Mouse (Mus musculus): ENCODE measurements around the gene Fryl. TPM values are rescaled to one million over a fixed set of nuclear protein-coding genes. Genes with fewer than 3 reads are reported as not detected.

Fryl gene
- polyA plus RNA-seq, 1 experiment: 9.4 TPM

DNA sequence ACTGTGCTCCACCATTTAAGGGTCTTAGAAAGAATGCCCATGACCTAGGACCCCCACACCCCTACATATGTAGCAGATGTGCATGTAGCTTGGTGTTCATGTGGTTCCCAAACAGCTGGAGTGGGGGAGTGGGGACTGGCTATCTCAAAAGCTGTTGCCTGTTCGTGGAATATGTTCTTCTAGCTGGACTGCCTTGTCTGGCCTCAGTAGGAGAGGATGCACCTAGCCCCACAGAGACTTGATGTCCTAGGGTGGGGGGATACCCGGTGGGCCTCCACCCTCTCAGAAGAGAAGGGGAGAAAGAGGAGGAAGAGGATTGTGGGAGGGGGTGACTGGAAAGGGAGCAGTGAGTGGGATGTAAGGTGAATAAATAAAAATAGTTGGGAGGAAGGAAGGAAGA lies 18.5 kb upstream of the Fryl start:
- Histone ChIP-seq H3K27ac (replicated peaks; ENCODE audit: low read depth, low read length) (no peak overlapping the region), H3K4me1 (ENCODE audit: control insufficient read depth, insufficient read depth, insufficient read length, low read length) (peaks cover 5% of the 10 kb centered on the region; the same call in 1 of the 2 replicates), H3K4me3 (ENCODE audit: insufficient read depth, low read depth, low read length) (no peak overlapping the region)

DNA sequence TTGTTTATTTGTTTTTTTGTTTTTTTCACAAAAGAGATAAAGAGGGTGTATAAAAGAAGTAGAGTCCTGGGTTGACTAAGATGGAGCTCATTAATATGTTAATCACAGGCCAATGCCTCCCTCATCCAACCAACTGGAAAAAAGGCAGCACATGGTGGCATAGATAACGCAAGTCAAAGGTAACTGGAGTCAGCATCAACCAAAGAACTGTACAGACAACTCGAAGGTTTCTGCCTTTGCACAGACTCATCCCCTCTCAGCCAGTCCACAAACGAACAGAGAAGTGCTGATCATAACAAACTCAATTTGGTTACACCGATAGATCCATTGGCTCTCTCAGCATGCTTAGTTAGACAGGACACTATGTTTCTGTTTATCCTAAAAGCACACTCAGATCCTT lies 16.8 kb upstream of the Fryl start:
- H3K4me1 ChIP-seq (ENCODE audit: control insufficient read depth, insufficient read depth, insufficient read length, low read length): no peaks in the 10 kb centered on the region
- H3K27ac ChIP-seq (replicated peaks; ENCODE audit: low read depth, low read length): no peak overlapping the region
- H3K4me3 ChIP-seq (ENCODE audit: insufficient read depth, low read depth, low read length): no peak overlapping the region

DNA sequence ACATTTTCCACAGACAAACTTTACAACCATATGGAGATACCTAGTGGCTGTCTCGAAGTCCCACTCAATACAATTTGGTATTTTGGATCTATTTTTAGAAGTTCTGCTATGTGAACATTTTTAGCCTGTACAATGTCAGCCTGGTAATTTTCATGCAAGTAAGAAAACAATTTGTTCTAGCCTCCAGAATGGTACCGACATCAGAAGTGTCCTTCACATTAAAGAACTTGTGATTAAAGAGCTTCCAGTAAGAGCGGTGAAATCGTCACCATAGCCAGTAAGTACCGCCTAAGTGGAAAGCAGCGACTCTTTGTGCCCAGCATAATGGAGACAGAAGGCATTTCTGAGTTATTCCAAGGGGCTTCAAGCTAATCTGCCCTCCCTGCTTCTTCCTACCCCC lies 14.2 kb upstream of the Fryl start:
- Histone ChIP-seq H3K4me1 (ENCODE audit: control insufficient read depth, insufficient read depth, insufficient read length, low read length) (no peaks in the 10 kb centered on the region), H3K27ac (replicated peaks; ENCODE audit: low read depth, low read length) (no peak overlapping the region), H3K4me3 (ENCODE audit: insufficient read depth, low read depth, low read length) (no peak overlapping the region)

DNA sequence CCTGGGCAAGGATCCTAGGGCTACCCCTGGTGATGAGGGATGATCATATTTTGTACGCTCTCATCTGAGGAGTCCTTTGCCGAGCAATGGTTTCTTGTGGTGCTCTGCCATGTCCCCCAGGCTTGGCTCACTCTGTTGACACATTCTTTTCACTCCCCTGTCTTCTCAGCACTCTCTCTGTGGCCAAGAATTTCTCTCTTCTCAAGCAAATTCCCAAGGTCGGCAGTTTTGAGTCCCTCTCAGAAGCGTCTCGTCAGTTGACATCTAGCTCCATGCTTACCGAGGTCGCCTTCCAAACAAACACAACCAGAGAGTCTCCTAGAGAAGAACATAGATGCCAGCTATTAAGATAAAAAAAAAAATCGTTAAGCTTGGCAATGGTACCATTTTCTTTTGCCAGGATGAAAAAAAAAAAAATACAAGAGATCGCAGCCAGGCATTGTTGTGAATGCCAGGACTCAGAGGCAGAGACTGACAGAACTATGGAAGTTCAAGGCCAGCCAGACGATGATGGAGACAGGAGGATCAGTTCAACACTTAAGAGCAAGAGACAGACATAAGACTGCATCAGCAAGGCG lies 12.3 kb upstream of the Fryl start:
- no peaks in the 10 kb centered on the region for H3K4me1 ChIP-seq (ENCODE audit: control insufficient read depth, insufficient read depth, insufficient read length, low read length)
- no peak overlapping the region for H3K27ac ChIP-seq (replicated peaks; ENCODE audit: low read depth, low read length)
- no peak overlapping the region for H3K4me3 ChIP-seq (ENCODE audit: insufficient read depth, low read depth, low read length)

- Histone ChIP-seq H3K27ac (replicated peaks; ENCODE audit: low read depth, low read length) (peak overlapping the region; percentile 48), H3K4me3 (ENCODE audit: insufficient read depth, low read depth, low read length) (no peak overlapping the region), H3K4me1 (ENCODE audit: control insufficient read depth, insufficient read depth, insufficient read length, low read length) (no peaks in the 10 kb centered on the region)
These were observed 9.0 kb upstream of the Fryl start for GRCm38 (mm10) chr5:73265460-73265859.

DNA sequence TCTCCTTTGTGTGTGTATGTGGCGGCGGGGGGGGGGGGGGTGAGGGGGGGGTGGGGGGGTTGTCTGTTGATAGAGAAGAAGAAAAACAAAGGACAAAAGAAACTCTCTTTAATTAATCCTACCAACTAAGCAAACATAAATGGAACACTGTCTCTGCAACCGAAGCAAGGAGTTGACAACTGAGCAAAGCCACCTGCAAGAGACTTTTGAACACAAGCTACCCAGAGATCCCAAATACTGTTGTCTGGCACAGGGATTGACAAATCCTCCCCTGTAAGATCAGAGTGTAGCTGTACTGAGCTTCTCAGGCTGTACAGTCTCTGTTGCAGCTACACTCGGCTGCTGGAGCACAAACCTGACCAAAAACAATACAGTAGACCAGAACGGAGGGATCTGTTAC lies 7.7 kb upstream of the Fryl start:
- no peak overlapping the region for H3K4me3 ChIP-seq (ENCODE audit: insufficient read depth, low read depth, low read length)
- H3K27ac ChIP-seq (replicated peaks; ENCODE audit: low read depth, low read length): no peak overlapping the region
- H3K4me1 ChIP-seq (ENCODE audit: control insufficient read depth, insufficient read depth, insufficient read length, low read length): no peaks in the 10 kb centered on the region

GRCm38 (mm10) chr5:73257723-73258122 lies 1.3 kb upstream of the Fryl start:
- H3K4me1 ChIP-seq (ENCODE audit: control insufficient read depth, insufficient read depth, insufficient read length, low read length): peaks cover 2% of the 10 kb centered on the region; the same call in 1 of the 2 replicates
- peak overlapping the region; percentile 68 for H3K4me3 ChIP-seq (ENCODE audit: insufficient read depth, low read depth, low read length)
- H3K27ac ChIP-seq (replicated peaks; ENCODE audit: low read depth, low read length): no peak overlapping the region

GRCm38 (mm10) chr5:73257096-73257495 lies 677 bp upstream of the Fryl start:
- H3K4me3 ChIP-seq (ENCODE audit: insufficient read depth, low read depth, low read length): peak overlapping the region; percentile 68
- H3K27ac ChIP-seq (replicated peaks; ENCODE audit: low read depth, low read length): peak overlapping the region; percentile 42
- H3K4me1 ChIP-seq (ENCODE audit: control insufficient read depth, insufficient read depth, insufficient read length, low read length): peaks cover 2% of the 10 kb centered on the region; the same call in 1 of the 2 replicates

DNA sequence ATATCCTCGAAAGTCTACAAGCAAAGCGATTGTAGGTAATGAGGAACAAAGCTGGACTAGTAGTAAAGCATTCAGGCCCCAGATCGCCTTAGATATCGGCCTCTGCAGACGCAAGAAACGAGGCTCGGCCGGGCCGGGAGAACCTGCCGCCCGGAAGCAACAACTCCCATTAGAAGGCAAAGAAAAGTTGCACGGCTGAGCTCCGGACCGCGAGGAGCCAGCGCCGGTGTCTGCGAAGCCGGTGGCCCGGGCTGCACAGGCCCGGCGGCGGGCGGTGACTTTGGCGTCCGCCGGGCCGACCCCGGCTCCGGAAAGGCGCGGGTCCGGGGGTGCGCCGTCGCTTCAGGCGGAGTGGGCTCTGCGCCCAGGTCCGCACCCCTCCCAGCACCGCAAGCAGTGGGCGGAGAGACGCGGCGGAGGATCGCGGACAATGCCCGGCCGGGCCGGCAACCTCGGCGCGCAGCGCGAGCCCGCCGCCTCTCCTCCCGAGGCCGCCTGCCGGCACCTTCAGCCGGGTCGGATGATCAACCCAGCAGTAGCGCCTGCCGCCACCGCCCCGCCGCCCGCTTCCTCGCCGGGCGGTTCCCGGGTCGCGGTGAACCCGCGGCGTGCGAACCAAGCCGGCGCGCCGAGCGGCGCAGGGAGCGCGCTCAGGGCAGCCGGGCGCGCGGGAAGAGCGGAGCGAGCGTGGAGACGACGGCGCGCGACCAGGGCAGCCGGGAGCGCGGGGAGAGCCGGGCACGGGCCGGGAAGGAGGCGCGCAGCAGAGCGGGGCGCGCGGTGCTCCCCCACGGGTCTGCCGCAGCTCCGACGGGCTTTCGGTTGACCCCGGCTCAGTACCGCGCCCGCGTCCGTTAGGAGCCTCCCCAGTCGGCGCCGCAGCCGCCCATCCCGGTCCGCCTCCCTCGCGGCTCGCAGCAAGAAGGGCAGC lies 833 bp downstream of the Fryl start:
- H3K4me3 ChIP-seq (ENCODE audit: insufficient read depth, low read depth, low read length): peak overlapping the region; percentile 96
- peaks cover 2% of the 10 kb centered on the region for H3K4me1 ChIP-seq (ENCODE audit: control insufficient read depth, insufficient read depth, insufficient read length, low read length)
- peak overlapping the region; percentile 65 for H3K27ac ChIP-seq (replicated peaks; ENCODE audit: low read depth, low read length)

- Histone ChIP-seq H3K27ac (replicated peaks; ENCODE audit: low read depth, low read length) (no peak overlapping the region), H3K4me3 (ENCODE audit: insufficient read depth, low read depth, low read length) (peak overlapping the region; percentile 96), H3K4me1 (ENCODE audit: control insufficient read depth, insufficient read depth, insufficient read length, low read length) (peaks cover 4% of the 10 kb centered on the region)
These were observed 1.8 kb downstream of the Fryl start for GRCm38 (mm10) chr5:73254660-73255059.

GRCm38 (mm10) chr5:73252739-73253138 lies 3.7 kb downstream of the Fryl start:
- Histone ChIP-seq H3K27ac (replicated peaks; ENCODE audit: low read depth, low read length) (no peak overlapping the region), H3K4me3 (ENCODE audit: insufficient read depth, low read depth, low read length) (no peak overlapping the region), H3K4me1 (ENCODE audit: control insufficient read depth, insufficient read depth, insufficient read length, low read length) (peaks cover 9% of the 10 kb centered on the region)

GRCm38 (mm10) chr5:73249341-73249740 lies 7.1 kb downstream of the Fryl start:
- Histone ChIP-seq H3K27ac (replicated peaks; ENCODE audit: low read depth, low read length) (no peak overlapping the region), H3K4me3 (ENCODE audit: insufficient read depth, low read depth, low read length) (no peak overlapping the region), H3K4me1 (ENCODE audit: control insufficient read depth, insufficient read depth, insufficient read length, low read length) (peaks cover 14% of the 10 kb centered on the region)

DNA sequence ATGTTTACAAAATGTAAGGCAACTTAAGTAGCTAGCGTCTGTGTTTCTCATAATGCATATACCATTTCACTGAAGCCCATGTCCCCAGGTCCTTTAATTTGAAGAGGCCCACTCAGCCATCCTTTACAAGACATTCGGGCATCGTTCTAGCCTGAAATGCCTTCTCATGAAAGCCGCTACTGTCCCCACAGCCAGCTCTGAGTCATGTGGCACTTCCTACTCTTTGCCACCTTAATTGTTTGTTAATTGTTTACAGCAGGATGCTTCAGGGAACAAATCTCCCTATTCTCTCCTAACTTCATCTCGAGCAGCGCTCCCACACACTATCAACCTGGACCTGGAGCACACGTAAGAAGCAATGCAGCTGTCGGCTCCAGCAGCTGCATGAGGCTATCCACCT lies 8.2 kb downstream of the Fryl start:
- no peak overlapping the region for H3K4me3 ChIP-seq (ENCODE audit: insufficient read depth, low read depth, low read length)
- peaks cover 14% of the 10 kb centered on the region for H3K4me1 ChIP-seq (ENCODE audit: control insufficient read depth, insufficient read depth, insufficient read length, low read length)
- H3K27ac ChIP-seq (replicated peaks; ENCODE audit: low read depth, low read length): no peak overlapping the region

GRCm38 (mm10) chr5:73246414-73246813 lies 10.0 kb downstream of the Fryl start:
- Histone ChIP-seq H3K4me3 (ENCODE audit: insufficient read depth, low read depth, low read length) (no peak overlapping the region), H3K4me1 (ENCODE audit: control insufficient read depth, insufficient read depth, insufficient read length, low read length) (peaks cover 23% of the 10 kb centered on the region), H3K27ac (replicated peaks; ENCODE audit: low read depth, low read length) (no peak overlapping the region)

DNA sequence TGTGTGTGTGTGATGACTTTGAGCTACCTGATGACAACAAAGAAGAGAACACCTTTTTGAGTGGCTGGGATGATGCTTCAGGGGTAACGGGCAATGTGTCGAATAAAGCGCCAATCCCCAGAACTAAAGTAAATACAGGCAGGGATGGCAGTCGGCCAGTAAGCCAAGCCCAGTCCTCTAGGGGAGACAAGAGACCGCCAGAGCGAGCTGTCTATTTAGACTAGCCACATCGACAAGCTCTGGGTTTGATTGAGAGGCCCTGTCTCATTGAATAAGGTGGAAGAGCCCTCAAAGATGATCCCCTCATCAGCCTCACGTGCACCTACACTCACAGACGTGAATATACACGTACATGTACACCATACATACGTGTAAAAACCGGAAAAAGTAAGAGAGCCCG lies 12.0 kb downstream of the Fryl start:
- no peak overlapping the region for H3K4me3 ChIP-seq (ENCODE audit: insufficient read depth, low read depth, low read length)
- H3K4me1 ChIP-seq (ENCODE audit: control insufficient read depth, insufficient read depth, insufficient read length, low read length): peaks cover 24% of the 10 kb centered on the region
- no peak overlapping the region for H3K27ac ChIP-seq (replicated peaks; ENCODE audit: low read depth, low read length)

- Histone ChIP-seq H3K4me3 (ENCODE audit: insufficient read depth, low read depth, low read length) (no peak overlapping the region), H3K27ac (replicated peaks; ENCODE audit: low read depth, low read length) (no peak overlapping the region), H3K4me1 (ENCODE audit: control insufficient read depth, insufficient read depth, insufficient read length, low read length) (peaks cover 20% of the 10 kb centered on the region)
These were observed 14.5 kb downstream of the Fryl start for GRCm38 (mm10) chr5:73241966-73242365.

Measured in brown adipose tissue, adult 24 weeks (tissue).